Mouse (Mus musculus) inflammation-experienced regulatory T-cells (primary cell): ENCODE data around the gene Exoc3l4. TPM values are rescaled to one million over a fixed set of nuclear protein-coding genes. Genes with fewer than 3 reads are reported as not detected.

Experiments used
- polyA plus RNA-seq, 2 experiments: library from polyadenylated mRNA; unstranded; fragments of 100-300 nt; shearing (Covaris generic); gene quantifications; one replicate each; pipeline ENCODE4 v1.2.1; 2017

Exoc3l4 gene
- not detected for polyA plus RNA-seq

GRCm38 (mm10) chr12:111416921-111417779 lies at the start of gene Exoc3l4:
Gene Exoc3l4 (plus strand): TSS chr12:111417017.

GRCm38 (mm10) chr12:111377376-111377973 lies 39.3 kb upstream of the Exoc3l4 start, which contains the start of gene Cdc42bpb:
Gene Cdc42bpb (minus strand): TSS chr12:111377718.

GRCm38 (mm10) chr12:111406622-111407021 lies 10.2 kb upstream of the Exoc3l4 start, which contains the start of gene Lbhd2:
Gene Lbhd2 (plus strand): TSS chr12:111406809.

GRCm38 (mm10) chr12:111442309-111443010 lies 25.6 kb downstream of the Exoc3l4 start, which contains the start of gene Tnfaip2:
Gene Tnfaip2 (plus strand): TSS chr12:111442469.

Other genes with a start within 250 kb of the Exoc3l4 start
- 1 to 10 TPM in 1 of 2 experiments, under 1 TPM in 1; 0.71 to 1.4 TPM for gene 4930595D18Rik, start 232.5 kb upstream of the Exoc3l4 start, polyA plus RNA-seq
- gene Amn, start 145.9 kb upstream of the Exoc3l4 start, polyA plus RNA-seq = not detected
- gene Cdc42bpb, start 39.3 kb upstream of the Exoc3l4 start, polyA plus RNA-seq = 1 to 10 TPM in 1 of 2 experiments, under 1 TPM in 1; 0.80 to 1.4 TPM
- gene Lbhd2, start 10.2 kb upstream of the Exoc3l4 start, polyA plus RNA-seq = not detected
- 1 to 10 TPM in 1 of 2 experiments, not detected in 1; 2.9 TPM for gene Tnfaip2, start 25.5 kb downstream of the Exoc3l4 start, polyA plus RNA-seq
- gene Gm266, start 68.8 kb downstream of the Exoc3l4 start, polyA plus RNA-seq = not detected
- gene Eif5, start 121.0 kb downstream of the Exoc3l4 start, polyA plus RNA-seq = 100 to 1,000 TPM; 554 to 714 TPM
- gene Mark3, start 157.5 kb downstream of the Exoc3l4 start, polyA plus RNA-seq = 100 to 1,000 TPM; 103 to 130 TPM